Mouse (Mus musculus) liver (tissue): ENCODE results near the gene Tmem144.
A peak's percentile ranks its signal among the peaks of the same experiment; 100 is the strongest.

Experiments
- DNase-seq: peaks from one replicate; pipeline ENCODE4 v3.0.0-alpha.2; 2020; ENCODE audit warnings: mixed read lengths

Tmem144 gene

DNA sequence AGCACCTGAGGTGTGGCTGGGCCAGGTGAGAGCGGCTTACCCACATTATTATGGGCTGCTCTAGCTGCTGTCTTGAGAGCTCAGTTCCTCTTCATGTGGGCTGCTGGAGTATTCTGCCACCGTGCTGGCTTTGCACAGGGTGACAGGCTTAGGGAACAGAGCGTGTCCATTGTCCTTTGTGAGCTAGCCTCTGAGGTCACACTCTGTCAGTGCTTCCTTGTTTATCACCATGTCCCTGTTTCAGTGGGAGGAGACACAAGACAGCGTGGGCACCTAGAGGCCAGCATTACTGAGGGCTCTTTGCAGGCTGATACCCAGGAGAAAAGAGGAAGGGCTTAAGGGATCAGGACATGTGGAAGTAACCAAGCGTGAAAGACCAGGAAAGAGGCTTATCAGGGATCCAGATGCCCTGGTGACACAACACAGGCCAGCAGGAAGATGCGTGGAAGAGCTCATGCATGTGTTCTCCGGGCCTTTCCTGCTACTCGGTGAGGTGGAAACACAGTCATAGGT is at the start of gene Tmem144:
Gene Tmem144 (minus strand): TSS at position 120 of the 513 bp plus-strand sequence.
- DNase-seq = no peak

DNA sequence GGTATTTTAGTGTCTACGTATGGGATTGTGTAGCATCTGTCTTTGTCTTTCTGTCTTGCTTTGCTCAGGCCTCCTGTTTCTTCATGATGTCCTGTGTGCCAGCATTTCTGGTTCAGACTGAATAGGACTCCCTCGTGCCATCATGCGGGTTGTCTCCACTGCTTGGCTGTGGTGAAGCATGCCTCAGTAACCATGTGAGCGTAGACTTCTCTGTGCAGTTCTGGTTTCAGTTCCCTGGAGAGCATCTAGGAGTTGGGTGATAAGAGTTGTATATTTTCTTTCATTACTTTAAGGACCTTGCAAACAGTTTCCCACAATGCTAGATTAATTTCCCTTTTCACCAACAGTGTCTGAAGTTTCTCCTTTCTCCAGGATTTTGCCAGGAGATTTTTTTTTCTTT is 49.2 kb upstream of the Tmem144 start:
- no peak for DNase-seq

DNA sequence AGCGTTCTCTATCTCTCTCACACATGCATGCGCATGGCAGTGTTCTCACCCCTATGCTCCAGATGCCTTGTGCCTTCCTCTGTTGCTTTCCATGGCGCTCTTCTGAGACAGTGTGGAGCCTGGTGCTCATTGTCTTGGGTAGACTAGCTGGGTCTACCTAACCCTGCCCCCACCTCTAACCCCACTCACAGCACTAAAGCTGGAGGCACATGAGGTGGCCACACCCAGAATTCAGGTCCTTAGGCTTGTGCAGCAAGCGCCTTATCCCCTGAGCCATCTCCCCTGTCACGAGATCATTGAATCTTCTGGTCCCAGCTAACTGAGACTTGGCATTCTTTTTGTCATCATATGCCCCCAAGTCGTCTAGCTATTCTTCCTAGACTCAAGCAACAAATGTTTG is 48.7 kb upstream of the Tmem144 start:
- no peak for DNase-seq

DNA sequence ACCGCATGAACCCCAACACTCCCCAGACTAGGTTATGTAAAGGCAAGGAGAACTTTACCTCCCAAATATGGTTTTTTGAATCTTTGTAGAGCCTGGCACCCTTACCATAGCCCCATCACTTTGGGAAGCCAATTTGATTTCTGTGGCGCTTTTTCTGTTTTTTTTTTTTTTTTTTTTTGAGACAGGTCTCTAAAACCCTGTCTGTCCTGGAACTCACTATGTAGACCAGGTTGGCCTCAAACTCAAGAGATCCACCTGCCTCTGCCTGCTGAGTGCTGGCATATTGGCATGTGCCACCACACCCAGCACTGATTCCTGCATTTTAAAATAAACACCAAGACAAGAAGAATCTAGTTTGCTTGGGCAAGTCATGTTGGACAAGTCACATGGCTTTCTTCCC is 47.9 kb upstream of the Tmem144 start:
- no peak for DNase-seq

DNA sequence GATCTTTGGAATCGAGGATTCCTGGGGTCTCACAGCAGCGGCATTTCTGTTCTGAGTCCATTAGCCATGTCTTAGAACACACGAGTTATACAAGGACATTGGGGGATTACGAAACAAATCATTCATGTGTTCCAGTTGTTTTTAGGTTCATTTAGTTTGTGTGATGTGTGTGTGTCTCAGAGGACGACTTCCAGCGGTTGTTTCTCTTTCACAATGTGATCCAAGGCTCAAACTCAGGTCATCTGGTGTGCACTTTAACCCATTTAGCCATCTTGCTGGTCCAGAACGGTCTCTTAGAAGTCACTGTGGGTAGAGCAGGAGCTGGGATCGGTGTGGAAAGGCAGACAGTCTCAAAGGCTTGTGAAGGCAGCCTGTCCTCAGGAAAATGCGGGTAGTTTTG is 47.3 kb upstream of the Tmem144 start:
- no peak for DNase-seq

DNA sequence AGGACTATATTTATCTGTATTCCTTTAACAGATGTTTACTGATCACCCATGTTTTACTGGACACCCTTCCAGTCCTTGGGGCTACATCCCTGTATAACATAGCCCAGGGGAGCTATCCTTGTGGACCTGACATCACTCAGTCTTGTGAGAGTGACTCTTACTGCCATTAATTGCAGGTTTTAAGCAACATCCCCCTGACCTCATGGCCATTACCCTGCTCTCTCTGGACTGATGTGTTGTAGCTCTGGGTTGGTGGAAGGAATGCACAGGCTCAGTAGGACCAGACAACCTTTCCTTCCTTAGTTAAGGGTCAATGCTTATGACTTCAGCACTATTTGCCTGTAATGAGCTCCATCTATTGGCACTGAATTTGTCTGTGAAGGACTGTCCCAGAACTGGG is 45.9 kb upstream of the Tmem144 start:
- no peak for DNase-seq

DNA sequence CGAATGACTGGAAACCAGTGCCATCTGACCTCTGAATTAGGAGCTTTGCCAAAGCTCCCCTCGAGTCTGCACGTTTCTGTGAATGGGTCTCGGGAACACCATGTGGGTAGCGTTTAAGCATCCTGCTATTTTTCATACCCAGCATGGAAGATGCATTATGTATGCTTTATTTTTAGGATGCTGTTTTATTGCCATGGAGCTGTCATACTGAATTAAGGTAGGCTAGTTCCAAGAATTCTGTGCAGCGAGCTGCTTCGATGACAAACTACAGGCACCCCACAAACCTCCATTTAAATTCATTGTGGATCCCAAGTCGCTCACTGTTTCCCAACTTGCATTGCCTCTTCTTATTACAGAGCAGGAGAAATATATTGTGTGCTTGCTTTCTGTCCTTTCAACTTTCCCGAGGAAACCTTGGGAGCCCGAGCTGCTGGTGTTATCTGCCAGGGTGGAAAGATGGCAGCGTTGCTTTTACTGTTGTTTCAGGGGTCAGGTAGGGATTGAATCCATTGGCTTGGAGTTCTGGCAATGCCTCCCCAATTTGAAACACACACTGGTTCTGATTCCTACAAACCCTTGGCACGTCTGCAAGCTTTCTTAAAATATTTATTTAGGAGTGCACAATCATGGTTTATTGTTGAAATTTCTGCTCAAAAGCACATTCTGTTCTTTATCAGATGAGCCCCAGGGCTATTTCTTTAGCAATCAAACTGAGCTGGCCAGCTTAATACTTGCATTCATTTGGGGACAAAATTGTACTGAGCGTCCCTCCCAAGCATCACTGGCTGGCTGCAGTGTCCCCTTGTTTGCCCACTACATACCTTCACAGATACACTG is 45.2 kb upstream of the Tmem144 start:
- DNase-seq = no peak

DNA sequence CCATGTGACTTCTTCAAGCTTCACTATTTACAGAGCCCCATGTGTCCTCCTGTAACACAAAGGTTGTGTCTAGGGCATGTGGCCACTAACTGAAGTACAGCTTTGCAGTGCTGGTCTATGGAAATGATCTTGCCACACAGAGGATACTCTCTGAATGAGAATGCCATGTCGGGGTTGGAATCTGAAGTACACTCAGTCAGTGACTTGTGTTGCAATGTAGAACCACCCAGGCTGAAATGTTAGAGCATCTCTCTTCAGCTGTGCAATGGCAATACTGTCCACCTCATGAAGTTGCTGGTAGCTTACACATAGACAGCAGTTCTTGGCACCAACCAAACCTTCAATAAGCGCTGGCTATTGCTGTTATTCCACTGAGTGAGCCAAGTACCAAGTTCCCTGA is 35.4 kb upstream of the Tmem144 start:
- no peak for DNase-seq

DNA sequence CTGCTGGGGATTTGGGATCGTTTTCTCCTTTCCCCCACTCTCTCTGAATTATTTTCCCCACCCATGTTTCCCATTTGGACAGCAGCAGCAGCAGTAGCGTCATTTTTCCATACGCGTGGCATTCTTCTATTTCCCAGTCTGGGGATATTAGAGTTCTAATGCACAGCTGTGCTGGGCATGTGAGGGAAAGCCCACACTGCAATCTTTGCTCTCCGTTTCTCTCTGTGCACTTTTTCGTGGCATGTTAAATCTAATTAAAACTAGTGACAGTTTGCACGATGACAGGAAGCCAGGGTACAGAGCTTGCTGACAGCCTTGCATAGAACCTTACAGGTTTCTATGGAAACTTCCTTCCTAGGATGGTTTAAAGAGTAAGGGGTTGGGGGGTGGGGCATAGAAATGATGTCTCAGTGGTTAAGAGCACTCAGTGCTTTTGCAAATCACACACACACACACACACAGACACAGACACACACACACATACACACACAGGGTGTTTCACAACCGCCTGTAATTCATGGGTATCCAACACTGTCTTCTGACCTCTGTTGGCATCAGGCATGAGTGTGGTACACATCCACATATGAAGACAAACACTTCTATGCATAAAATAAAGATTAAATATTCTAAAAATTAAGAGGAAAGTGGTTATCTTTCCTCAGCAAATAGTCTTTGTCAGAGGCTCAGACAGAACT is 34.7 kb upstream of the Tmem144 start:
- no peak for DNase-seq

DNA sequence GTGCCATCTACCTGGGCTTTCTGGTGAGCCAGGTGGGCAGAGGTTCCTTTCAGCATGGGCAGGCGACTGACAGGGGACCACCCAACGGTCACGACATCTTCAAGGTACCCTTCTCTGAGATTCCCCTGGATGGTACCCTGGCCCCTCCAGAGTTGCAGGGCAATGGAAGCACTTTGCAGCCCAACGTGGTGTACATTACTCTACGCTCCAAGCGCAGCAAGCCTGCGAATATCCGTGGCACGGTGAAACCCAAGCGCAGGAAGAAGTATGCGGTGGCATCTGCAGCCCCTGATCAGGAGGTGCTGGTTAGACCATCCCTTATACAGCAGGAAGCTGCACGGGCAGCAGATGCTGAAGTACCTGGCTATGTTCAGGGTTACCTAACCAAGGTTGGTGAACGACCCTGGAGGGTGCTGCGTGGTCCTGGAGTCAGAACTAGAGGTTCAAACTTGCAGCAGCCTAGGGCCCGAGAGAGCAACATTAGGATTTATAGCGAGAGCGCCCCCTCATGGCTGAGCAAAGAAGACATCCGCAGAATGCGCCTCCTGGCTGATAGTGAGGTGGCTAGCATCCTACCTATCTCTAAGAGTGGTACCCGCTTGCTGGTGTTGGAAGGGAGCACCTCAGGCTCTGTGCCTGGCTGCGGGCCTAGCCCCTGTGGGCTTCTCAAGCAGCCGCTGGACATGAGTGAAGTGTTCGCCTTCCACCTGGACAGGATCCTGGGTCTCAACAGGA is 34.0 kb upstream of the Tmem144 start:
- DNase-seq = peak; percentile 30

DNA sequence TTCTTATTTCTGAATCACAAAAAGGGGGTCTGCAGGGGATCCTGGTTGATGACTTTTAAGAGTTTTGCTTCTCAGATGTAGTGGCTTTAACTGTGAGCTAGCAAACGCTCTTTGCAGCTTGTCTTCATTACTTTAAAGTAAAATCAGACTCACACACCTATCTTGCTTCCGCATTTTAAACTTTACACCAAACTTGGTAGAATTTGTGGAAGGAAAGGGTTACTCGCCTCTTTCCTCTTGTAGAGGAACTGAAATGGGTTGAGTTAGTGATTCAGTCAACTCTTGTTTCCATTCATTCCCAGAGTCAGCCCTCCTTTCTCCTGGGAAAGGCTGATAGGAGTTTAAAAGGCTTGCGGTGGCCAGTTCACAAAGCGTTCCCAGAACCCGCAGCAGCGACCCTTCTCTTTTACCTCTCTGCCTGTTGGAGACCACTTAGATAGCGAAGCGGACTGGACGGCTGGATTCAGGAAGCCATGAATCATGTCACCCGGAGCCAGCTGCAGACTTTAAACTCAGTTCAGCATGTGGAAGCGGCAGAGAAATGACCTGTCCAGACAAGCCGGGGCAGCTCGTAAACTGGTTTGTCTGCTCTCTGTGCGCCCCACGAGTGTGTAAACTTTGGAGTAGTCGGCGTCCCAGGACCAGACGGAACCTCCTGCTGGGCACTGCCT is 33.2 kb upstream of the Tmem144 start:
- DNase-seq = peak; percentile 39

DNA sequence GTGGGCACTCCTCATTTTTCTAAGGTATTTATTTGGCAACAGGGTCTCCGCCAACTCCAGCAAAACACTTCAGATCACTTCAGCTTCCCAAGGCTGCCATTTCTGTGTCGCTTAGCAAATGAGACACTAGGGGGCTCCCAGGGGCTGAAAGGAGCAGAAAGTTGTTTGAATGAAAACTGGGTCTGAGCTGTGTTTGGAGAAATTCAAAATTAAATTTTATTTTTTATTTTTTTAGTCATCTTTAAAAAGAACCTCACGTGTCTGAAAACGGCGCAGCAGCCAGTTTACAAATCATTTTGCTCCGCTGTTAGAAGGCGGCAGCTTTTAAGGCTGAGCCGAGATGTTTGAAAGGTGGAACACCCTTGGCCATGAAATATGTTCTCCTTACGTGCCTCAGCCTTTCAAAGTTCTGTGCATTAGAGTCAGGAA is 32.2 kb upstream of the Tmem144 start:
- peak; percentile 52 for DNase-seq

DNA sequence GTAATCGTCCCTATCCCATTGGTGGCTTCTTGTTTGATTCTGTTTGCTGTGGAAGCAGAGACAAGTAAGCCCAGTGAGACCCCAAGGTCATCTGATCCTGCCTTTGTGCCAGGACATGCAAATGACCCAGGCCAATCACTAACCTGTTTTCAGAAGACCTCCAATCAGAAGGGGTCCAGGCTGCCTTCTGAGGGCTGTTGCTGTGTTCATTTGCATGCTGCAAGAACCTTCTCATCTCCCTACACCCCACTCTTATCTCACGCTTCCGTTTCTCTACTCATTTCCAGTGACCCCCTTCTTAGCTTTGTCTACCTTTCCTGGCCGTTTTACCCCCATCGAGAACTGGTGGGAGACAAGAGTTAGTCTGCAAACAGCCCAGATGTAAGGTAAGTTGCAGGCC is 31.7 kb upstream of the Tmem144 start, which contains the start of gene Fam198b:
Gene Fam198b (plus strand): TSS at position 229 of the 400 bp plus-strand sequence.
- no peak for DNase-seq

DNA sequence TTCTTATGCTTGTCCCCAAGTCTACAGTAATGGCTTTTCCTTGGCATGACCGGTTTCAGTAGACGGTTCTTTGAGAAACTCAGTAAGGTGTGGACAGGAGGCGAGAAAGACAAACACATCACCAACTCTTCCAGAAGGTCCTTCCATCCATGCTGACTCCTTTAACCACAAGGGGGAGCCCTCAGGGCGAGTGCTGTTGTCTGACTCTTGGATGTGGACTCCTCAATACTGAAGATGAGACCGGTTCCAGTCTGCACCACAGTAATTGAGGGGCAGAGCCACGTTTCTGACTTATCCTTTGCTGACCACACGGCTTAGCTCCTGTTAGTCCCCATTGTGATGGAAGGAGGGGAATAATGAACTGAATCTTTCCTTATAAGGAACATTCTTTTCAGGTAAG is 30.5 kb upstream of the Tmem144 start:
- DNase-seq = peak; percentile 70

DNA sequence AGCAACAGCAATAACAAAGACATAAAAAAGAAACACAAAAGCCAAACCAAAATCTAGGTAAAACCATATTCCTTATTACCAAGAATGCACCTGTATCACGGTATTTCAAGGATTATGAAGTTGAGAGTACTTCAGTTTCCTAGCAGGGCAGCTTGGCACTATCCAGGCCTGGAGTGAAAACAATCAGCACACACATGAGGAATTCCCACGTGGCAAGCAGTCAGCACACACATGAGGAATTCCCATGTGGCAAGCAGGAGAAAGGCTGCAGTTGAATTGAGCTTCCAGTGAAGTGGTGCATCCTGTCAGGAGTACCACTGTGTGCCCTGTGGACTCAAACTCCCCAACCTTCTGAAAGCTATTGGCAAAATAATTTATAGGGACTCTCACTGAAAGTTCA is 29.1 kb upstream of the Tmem144 start:
- no peak for DNase-seq

DNA sequence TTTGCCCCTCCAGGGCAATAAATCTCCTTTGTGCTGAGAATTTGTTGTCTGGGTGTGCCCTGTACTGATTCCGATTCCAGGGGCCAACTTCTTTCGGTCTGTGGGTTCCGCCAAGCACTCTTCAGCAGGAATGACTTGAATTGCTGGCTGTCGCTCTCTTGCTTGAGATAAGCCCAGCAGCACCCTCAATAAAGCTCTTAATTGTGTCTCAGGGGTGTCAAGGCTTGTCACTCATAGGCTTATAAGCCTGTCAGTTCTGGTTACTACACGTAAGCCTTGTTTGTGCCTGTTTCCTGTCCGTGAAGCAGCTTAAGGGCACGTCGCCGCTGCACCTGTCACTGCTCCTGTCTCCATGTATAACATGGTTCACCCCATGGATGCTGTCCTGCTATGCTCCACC is 26.7 kb upstream of the Tmem144 start:
- no peak for DNase-seq

DNA sequence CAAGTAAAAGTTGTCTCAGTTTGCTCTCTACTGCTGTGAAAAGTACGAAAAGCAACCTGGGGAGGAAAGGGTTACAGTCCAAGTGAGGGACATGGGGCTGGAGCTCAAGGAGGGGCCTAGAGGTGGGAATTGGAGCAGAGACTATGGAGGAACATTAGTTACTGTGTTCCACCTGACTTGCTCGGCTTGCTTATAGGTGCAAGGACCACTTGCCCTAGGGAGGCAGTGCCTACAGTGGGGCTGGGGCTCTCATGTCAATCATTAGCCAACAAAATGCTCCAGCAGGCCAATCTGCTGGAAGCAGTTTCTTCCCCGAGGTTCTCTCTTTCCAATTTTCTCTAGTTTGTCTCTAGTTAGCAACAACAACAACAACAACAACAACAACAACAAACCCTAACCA is 25.8 kb upstream of the Tmem144 start:
- DNase-seq = no peak

DNA sequence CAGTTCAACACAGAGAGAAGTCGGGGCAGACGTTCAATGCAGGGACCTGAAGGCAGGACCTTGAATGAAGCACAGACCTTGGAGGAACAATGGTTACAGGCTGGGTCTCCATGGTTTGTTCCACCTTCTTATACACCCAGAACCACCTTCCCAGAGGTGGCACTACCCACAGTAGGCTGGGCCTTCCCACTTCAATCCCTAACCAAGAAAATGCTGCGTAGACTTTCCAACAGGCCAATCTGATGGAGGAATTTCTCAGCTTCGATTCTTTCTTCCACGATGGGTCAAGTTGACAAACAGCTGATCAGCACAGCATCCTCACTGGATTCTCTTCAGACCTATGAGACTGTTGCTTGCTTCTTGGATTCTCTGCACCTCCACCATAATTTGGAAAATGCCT is 22.9 kb upstream of the Tmem144 start:
- DNase-seq = no peak

DNA sequence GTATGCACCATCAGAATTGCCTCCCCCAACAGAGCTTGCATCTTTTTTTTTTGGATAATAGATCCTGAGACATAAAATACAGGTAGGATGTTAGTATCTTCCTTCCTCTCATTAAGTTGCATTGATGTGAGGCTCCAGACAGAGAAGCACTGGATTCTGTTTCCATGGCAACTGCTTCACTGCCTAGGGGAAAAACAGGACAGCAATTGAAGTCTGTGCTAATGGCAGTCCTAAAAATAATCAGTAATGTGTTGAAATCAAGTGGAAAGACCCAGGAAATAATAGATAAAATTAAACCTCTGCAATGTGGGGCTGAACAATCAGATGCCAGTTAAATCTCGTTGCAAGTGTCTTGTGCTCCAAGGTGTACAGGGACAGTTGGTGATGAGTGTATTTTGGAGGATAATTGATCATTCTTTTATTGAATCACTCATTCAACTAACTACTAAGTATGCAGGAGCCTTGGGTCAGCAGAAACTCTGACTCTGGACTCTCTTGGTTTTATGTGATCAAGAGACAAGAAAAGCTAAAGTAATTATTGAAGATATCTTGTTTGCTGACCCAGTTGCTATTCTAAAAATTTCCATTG is 14.6 kb upstream of the Tmem144 start:
- DNase-seq = no peak

DNA sequence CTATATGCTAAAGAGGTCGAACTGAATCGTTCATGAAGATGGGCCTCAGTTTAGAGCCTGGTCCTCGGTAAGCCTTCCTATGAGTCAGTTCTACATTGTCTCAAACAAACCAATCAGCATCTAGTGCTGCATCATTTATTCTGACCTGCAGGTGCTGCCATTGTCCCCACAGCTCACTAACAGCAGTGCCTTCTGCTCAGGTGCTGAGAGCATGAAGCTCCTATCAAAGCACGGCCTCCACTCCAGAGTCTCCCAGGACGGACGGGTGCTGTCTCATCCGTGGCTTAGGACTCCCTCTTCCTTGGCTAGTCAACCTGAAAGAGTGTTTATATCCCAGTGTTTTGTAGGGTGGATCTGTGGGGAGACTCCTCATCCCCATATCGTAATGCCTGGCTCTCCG is 14.0 kb upstream of the Tmem144 start:
- DNase-seq = no peak

DNA sequence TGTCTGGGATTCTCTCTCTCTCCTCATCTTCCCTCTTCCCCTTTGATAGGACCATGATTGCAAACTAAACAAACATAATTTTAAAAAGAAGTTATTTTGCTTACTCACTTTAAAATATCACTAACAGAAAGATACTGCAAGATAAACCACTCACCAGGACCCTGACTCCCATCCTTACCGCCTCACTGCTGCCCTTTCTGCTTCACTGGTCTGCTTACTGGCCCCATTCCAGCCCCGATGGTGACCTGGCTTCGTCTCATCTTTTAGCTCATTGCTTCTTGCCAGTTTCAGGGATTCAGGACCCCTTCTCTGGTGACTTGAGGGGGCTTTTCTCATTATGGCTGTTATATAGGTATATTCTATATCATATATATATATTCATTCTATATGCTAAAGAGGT is 13.5 kb upstream of the Tmem144 start:
- DNase-seq = no peak

DNA sequence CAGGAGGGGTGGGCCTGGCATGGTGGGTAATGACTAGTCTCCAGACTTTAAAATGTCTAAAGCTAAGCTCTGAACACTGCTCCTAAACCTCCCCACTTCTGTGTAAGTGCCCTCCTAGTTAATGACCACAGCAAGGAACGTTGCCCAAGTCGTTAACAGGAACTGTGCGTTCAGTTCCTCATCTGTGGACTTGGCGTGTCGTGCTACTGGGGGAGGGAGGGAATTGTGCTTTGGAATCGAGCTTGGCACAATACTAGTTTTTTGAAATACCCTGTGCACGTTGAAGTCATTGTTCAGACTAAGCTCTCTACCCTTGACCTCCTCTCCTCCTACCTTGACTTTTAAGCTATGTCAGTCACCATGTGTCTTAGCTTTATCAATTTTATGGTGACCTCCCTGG is 12.3 kb upstream of the Tmem144 start:
- DNase-seq = no peak
